Mouse (Mus musculus): Measurements from ENCODE around the gene Zscan20. TPM values are rescaled to one million over a fixed set of nuclear protein-coding genes. Genes with fewer than 3 reads are reported as not detected.
"Not testable (repeated sequence)": the region's sequence is repeated elsewhere in the genome, so short reads cannot be mapped to it uniquely, and the experiment has no call there.

The Zscan20 gene
- polyA plus RNA-seq, 1 experiment from 2014 or later = 0.91 TPM

DNA sequence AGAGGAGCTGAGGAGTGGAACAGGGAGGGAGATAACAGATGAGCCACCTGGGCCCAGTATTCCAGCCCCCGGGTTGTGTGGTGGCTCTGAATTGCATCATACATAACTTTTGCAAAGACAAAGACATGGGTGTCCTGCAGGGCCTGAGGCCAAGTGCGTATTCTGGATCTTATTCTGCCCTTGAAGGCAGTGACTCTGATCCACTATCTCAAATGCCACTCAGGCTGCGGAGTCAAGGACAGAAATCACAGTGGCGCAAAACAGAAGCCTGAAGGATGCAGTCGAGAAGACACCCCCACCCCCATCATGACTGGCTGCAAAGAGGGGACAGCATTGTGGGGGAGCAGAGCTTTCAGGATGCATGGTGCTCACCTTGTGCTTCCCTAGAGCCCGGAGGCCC, 59.1 kb downstream of the Zscan20 start:
- Histone ChIP-seq H3K4me3 (replicated peaks) (no peak overlapping the region), H3K36me3 (no peaks in the 10 kb centered on the region), H3K27ac (no peak overlapping the region), H3K4me2 (no peak overlapping the region), H3K4me1 (replicated peaks) (no peaks in the 10 kb centered on the region), H3K9me3 (replicated peaks) (no peaks in the 10 kb centered on the region), H3K27me3 (no peaks in the 10 kb centered on the region), H3K9ac (no peak overlapping the region)
- WGBS (ENCODE audit: insufficient replicate concordance) = 64% methylated on average over 6 of the region's 6 CpGs
- DNase-seq (no peak), ATAC-seq (ENCODE audit: low read depth) (no peak)

DNA sequence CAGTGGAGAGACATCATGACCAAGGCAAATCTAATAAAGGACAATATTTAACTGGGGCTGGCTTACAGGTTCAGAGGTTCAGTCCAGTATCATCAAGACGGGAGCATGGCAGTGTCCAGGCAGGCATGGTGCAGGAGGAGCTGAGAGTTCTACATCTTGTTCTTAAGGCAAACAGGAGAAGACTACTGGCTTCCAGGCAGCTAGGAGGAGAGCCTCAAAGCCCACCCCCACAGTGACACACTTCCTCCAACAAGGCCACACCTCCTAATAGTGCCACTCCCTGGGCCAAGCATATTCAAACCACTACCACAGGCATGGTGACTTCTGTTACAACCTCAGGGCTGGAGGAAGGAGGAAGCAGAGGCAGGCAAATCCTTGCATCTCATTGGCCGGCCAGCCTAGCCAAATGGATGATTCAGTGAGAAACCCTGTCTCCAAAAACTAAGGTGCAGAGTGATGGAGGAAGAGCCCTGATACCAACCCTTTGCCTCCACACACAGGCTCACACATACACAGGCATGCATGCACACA, 65.9 kb downstream of the Zscan20 start:
- H3K4me2 ChIP-seq; H3K4me1 ChIP-seq (replicated peaks); H3K27me3 ChIP-seq; DNase-seq; H3K9ac ChIP-seq; H3K27ac ChIP-seq; H3K36me3 ChIP-seq; H3K4me3 ChIP-seq (replicated peaks); H3K9me3 ChIP-seq (replicated peaks); ATAC-seq (ENCODE audit: low read depth): not testable (repeated sequence)
- 47% methylated on average over 2 of the region's 2 CpGs for WGBS (ENCODE audit: insufficient replicate concordance)

DNA sequence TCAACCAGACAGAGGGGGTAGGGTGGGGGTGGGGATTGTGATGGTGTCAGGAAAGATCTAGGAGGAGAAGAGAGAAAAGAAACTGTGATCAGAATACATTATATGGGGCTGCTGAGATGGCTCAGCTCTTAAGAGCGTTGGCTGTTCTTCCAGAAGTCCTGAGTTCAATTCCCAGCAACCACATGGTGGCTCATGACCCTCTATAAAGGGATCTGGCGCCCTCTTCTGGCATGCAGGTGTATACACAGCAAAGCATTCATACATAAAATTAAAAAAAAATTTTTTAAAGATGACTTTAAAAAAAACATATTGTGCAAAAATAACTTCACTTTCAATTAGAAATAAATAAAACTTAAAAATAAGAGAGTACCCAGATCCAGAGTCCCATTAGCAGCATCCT, 66.5 kb downstream of the Zscan20 start:
- Histone ChIP-seq H3K4me1 (replicated peaks) (no peaks in the 10 kb centered on the region), H3K4me2 (no peak overlapping the region), H3K27me3 (no peaks in the 10 kb centered on the region), H3K9ac (no peak overlapping the region), H3K36me3 (no peaks in the 10 kb centered on the region), H3K27ac (no peak overlapping the region), H3K9me3 (replicated peaks) (no peaks in the 10 kb centered on the region), H3K4me3 (replicated peaks) (no peak overlapping the region)
- 16% methylated on average over 2 of the region's 2 CpGs for WGBS (ENCODE audit: insufficient replicate concordance)
- DNase-seq (no peak), ATAC-seq (ENCODE audit: low read depth) (no peak)

Other genes starting within 250 kb of the Zscan20 start
- gene Tlr12, start 8.5 kb upstream of the Zscan20 start, polyA plus RNA-seq (2015; fragmentation: Nextera tagmentation; extraction: Ambion mirVana) = 0.92 and 1.2 TPM in 2 replicates
- 9.9 and 12.9 TPM in 2 replicates for gene Phc2, start 44.6 kb upstream of the Zscan20 start, polyA plus RNA-seq (2015; fragmentation: Nextera tagmentation; extraction: Ambion mirVana)
- gene A3galt2, start 145.3 kb upstream of the Zscan20 start, polyA plus RNA-seq (2015; fragmentation: Nextera tagmentation; extraction: Ambion mirVana) = not detected in 2 replicates
- 7.1 and 7.3 TPM in 2 replicates for gene Zfp362, start 195.9 kb upstream of the Zscan20 start, polyA plus RNA-seq (2015; fragmentation: Nextera tagmentation; extraction: Ambion mirVana)